Mouse (Mus musculus) mammary gland, adult 2 months (tissue): Measurements from ENCODE around the gene Gm1043. TPM values are rescaled to one million over a fixed set of nuclear protein-coding genes. Genes with fewer than 3 reads are reported as not detected.

ENCODE experiments used
- polyA plus RNA-seq: library from polyadenylated mRNA; depleted of rRNA; stranded (reverse); fragments of >200 nt; gene quantifications from 2 replicates; pipeline ENCODE4 v1.2.3, GENCODE M21; 2012; ENCODE audit warnings: low replicate concordance; rRNA removed

Gm1043 gene
- polyA plus RNA-seq = 0.96 and 1.7 TPM in 2 replicates

GRCm38 (mm10) chr5:37085241-37085640, at the start of gene Gm1043:
TSS of gene Gm1043 (plus strand) at chr5:37085370.

DNA sequence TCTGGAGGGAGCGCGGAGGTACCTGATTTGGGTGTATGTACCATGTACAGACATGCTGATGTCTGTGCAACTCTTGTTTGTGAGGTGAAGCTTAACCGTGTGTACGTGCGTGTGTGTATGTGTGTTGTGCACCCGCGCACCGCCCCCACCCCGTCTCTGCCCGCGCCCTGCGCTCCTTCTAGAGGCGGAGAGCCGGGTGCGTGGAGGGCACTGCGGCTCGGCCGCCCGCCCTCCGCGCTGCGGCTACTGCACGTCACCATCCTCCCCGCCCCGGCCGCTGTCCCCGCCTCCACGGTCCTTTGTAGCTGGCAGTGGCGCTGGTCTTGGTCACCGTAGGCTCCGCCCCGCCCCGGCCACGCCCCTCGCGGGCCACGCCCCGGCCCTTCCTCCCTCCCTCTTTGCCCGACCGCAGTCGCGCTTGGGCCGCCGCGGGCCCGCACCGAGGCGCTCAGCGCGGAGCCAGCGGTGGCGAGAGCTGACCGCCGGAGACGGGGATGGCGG, 156.5 kb downstream of the Gm1043 start, which contains the start of gene Crmp1:
Gene Crmp1 (plus strand): TSS at position 290 of the 501 bp plus-strand sequence.

Other genes starting within 250 kb of the Gm1043 start
- 0.42 and 1.0 TPM in 2 replicates for gene Ppp2r2c, start 216.9 kb upstream of the Gm1043 start, polyA plus RNA-seq
- 15.2 and 17.2 TPM in 2 replicates for gene Wfs1, start 96.2 kb upstream of the Gm1043 start, polyA plus RNA-seq
- 0.95 and 1.4 TPM in 2 replicates for gene Crmp1, start 156.6 kb downstream of the Gm1043 start, polyA plus RNA-seq